Mouse (Mus musculus) yolk sac, embryonic 10.5 days (tissue): ENCODE measurements around the gene Gm26661.

Source experiments
- DNase-seq: peaks from one replicate; pipeline ENCODE4 v3.0.0-alpha.2; 2017; ENCODE audit warnings: low spot score

The Gm26661 gene

DNA sequence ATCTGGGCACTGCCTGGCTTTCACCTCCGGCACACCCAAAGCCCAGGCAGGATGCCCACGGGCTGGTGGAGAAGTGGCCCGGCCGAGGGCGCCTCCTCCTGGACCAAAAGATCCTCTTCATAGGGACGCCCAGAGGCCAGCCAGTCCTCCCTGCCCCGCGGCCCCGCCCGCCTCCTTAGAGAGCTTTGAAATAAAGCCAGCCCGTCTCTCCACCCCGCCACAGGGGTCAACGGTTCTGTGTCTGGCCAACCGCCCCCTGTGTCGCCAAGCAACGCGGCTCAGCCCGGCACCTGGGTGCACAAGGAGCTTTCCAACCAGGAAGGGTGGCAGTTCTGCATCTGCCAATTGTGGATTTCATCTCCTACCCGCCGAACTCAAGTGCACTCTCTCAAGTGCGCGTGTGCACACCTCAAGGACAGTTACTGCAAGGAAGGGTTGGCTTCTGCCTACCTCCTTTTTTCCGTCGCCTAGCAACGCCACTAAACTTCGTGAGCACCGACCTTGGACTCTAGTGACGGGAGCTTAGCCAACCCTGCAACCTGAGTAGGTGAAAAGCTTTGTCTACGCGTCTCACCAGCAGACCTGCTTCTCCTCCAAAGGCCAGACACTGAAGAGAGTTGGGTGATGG lies at the start of gene Gm26661:
Gene Gm26661, plus strand, starts transcription at position 56 of the 628 bp plus-strand sequence.
- DNase-seq, result peak; percentile 77

DNA sequence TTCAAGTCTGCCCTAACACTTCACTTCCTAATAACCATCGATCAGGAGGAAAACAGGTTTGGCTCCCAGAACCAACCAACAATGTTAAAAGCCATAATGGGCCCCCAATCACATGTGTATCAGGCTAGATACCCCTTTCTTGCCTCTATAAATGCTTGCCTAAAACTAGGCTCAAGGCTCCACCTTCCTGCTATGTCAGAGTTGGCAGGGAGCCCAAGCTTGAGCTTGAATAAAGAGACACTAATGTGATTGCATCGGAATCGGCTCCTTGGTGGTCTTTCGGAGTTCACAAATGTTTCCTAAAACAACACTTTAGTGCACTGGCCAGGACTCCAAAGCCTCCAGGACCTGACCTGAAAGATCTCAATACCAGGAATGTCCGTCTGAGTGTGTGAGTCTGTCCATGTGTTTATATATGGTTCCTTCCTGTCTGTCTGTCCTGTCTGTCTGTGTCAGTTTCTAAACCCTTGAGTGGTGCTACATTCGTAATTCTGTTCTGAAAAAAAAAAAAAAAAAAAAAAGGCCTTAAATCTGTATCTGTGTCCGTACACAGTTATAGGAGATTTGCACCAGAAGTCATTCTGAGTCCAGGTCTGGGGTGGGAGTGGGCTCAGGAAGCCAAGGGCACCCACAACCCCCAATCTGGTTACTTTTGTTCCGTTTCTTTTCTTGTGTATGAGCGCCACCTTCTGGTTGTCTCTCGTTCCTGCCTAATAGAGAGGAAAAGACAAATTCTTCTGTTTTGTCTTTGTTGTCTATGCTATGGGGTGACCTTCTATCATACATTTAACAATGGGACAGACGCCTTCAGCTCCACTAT lies 42.2 kb upstream of the Gm26661 start:
- peak; percentile 56 for DNase-seq

DNA sequence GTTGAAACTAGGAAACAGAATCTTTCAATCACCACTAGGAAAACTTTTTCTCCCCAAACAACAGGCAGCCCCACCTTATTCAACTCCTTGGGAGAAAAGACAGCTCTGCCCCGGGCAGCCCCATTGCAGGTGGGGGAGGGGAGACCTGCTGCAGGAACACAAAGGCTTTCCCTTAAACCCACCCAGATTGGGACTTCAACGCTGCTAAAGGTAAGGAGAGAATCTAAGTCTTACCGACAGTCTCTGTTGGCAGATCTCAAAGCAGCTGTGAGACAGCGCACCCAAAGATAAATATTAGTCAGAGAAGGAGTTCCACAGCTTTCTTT lies 41.7 kb upstream of the Gm26661 start:
- peak; percentile 33 for DNase-seq

DNA sequence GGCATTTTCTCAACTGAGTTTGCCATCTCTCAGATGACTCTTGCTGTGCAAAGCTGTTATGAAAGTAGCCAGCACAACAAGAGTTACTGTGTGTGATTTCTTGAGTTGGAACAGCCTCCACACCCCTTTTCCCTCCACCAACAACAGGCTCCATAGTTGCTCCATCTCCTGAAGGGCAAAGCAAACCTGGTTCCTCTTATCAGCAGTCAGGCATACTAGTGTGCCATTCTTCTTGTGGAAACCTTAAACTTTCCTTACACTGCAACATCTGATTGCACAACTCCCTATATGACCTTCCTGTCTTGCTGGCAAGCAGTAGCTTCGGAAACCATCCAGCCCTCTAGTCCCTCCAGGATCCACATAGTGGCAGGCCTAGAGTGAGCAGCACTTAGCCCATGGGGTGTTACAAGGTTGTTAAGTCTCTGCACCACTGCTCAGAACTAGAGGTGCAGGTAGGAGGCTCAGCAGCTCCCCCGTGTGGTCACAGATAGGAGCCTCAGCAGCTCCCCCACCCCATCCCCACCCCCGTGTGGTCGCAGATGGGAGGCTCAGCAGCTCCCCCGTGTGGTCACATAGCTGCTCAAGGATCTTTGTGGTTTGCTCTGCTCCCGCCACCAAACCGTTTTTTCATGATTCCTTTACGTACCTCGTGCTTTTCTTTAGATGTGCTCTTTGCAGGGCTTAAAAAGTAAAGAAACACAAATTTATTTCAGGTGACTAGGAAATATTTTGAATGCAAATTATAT lies 25.6 kb upstream of the Gm26661 start:
- peak; percentile 69 for DNase-seq

DNA sequence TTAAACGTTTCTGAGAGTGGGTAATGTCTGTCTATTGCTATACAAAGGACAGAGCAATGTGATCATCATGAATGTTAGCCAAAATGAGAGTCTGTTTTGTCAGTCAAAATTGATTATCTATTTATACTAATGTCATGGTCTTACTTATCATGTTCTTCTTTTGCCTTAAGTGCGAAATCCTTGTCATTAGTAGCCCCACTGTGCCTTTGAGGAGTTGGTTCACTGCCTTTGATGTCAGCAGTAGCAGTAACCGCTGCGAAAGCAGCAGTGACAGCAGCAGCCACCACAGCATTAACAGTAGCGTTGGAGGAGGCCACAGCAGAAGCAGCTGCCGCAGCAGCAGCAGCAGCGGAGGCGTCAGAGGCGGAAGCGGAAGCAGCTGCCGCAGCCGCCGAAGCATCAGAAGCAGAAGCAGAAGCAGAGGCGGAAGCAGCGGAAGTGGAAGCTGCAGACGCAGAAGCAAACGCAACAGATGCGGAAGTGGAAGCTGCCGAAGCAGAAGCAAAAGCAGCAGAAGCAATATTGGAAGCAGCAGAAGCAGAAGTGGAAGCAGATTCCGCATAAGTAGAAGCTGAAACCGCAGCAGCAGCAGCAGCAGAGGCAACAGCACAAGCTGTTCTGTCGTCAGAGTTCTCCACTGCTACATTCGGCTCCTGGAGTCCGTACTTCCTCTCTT lies 17.5 kb upstream of the Gm26661 start:
- DNase-seq, result peak; percentile 79

DNA sequence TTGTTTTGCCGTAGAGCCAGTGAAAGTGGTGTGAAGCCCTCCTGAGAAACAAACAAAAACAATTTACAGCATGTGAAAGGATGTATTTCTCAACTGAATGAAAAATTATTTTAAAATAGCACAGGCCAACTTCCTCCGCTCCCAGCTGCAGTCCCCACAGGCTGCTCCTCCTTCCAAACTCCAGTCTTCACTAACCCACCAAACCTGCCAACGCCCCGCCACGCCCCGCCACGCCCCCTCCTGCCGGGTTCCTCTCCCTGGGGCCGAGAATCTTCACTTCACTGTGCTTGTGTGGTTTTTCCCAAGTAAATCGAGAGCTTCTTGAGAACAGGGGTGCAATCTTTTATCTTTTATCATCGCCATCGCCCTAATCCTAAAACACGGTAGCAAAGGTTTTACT lies 5.3 kb upstream of the Gm26661 start:
- no peak for DNase-seq

DNA sequence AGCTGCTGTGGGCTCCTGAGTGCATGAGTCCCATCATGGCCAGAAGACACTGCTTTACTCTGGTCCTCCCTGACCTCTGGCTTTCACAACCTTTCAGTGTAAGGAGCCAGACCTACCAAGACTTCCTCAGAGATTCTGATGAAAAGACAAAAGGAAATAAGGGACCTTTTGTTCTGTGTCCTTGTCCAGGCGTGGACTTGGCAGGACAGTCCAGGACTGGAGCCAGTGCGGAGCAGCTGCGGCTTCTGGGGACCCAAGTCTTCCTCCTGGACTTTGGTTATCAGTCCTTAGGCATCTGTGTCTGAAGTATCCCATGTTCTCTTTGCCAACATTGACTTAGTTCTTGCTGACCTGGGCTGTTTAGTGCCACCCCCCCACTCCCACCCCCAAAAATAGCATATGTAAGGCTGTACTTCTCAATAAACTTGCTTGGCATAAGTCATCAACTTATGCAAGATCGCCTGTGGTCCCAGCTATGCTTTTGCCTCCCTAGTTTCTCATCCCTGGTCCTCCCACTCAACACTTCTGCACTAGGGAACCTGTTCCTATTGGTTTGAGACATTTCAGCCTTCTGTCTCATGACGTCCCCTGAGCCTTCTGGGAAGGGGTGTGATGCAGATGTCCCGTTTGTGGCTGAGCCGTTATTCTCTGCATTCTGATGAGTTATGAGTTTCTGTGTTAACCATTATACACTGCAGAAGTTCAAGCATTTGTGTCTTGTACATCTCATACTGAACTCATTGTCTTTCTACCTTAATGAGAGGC lies 1.9 kb upstream of the Gm26661 start:
- DNase-seq, result no peak

DNA sequence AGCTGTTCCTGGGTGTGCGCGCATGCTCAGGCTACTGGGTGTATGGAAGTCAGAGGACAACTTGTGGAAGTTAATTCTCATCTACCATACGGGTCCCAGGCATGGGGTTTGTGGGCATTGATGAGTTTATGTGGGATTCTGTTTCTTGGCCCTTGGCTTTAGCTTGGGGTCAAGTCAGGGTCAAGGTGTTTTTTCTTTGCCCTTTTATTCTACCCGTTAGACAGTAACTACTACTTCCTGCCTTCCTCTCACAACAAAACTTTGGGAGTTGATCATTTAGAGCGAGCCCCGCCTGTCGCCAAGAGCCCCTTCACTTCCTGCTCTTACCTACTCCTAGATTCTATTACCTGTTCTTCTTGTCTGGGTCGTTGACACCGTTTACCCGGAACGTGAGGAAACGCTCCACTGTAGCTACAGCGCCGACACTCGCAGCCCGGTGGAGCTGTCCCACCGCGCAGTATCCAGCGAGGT lies 291 bp upstream of the Gm26661 start:
- no peak for DNase-seq

DNA sequence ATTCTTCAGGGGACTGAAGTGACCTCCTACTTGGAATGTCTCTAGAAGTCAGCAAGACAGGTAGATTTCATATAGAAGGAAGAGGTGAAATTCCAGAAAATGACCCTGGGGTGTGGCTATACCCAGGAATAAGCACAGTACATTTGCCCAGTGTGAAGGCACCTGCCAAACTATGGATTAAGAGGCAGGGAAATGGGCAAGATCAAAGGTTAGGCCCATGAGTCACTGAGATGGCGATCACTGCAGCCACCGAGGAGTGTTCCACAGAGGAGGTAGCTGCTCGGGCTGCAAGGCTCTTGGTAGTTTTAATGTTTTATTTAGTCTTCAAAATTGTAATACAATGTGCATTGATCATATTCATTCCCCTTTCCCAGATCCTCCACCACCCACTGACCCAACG lies 4.6 kb downstream of the Gm26661 start:
- no peak for DNase-seq

DNA sequence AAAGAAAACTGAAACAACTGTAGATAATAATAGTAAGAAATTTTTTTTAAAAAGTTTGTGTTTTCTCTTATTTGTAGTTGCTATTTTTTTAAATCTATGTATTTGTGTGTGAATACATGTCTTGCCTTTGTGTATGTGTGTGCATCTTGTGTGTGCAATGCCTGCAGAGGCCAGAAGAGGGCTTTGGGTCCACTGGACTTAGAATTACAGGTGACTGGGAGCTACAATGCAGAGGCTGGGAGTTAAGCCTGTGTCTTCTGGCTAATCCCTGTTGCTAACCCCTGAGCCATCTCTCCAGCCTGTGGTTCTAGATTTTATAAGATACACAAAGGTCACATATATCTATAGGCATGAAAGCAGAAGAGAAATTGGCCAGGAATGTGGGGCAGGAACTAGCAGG lies 9.2 kb downstream of the Gm26661 start:
- no peak for DNase-seq

DNA sequence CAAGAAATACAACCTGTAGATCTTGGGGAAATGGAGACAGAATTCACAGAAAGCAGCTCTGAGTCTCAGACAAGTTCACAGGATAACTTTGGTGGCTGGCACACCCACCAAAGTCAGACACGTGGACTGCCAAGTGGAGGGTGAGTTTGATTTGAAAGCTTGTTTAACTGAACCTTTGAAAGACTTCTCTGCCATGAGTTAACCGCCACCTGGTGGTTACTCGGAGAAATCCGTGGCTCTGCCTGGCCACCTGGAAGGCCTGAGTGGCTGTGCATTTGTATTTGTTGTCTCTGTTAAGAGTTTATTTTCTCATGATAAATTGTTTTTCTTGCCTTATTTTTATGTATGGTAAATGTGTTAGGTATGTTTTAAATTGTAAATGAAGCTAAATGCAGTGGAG lies 10.4 kb downstream of the Gm26661 start:
- DNase-seq, result no peak

DNA sequence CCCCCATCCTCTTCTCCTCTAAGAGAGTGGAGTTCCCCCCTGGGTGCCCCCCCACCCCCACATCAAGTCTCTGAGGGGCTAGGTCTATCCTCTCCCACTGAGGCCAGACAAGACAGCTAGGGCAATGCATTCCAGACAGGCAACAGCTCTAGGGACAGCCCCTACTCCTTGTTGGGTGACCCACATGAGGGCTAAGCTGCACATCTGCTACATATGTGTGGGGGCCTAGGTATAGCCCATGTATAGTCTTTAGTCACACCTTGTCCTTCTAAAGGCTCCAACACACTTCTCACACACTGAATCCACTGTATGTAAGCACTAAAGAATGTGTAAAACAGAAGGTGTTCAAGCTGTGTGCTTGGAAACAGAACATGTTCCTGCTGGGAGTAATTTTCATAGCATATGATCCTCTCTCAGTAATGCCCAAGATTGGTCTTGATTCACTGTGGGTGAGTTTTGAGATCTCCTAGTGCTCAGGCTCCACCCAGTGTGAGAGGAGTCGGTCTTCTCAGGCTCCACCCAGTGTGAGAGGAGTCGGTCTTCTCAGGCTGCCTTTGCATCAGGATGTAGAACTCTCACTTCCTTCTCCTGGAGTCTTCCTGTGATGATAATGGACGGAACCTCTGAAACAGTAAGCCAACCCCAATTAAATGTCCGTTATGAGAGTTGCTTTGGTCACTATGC lies 12.6 kb downstream of the Gm26661 start:
- no peak for DNase-seq

DNA sequence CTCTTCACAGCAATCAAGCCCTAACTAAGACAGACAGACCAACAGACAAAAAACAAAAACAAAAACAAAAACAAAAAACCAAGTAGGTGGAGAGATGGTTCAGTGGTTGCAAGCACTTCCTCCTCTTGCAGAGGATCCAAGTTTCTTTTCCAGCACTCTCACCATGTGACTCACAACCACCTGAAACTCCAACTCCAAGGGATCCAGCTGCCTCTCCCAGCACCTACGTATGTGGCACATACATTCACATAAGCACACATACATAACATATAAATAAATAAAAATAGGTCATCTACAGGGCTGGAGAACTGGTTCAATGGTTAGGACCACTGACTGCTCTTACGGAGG lies 13.1 kb downstream of the Gm26661 start:
- DNase-seq, result no peak

DNA sequence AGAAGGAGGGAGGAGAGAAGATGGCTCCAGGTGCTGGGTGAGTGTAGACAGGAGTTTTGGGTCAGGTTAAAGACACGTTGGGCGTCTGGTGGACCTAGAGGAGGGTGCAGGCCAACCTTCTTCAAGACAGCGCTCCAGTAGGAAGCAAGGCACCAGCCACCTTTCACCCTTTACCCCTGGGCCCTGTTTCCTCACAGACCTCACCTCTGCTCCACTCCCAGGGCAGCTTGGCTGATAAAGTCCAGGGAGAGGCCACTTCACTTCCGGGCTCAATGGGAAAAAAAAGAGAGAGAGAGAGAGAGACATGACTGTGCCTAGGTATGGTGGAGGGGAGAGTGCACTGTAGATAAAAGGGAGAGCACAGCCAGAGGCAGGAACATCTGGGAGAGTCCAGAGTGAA lies 16.3 kb downstream of the Gm26661 start:
- no peak for DNase-seq

DNA sequence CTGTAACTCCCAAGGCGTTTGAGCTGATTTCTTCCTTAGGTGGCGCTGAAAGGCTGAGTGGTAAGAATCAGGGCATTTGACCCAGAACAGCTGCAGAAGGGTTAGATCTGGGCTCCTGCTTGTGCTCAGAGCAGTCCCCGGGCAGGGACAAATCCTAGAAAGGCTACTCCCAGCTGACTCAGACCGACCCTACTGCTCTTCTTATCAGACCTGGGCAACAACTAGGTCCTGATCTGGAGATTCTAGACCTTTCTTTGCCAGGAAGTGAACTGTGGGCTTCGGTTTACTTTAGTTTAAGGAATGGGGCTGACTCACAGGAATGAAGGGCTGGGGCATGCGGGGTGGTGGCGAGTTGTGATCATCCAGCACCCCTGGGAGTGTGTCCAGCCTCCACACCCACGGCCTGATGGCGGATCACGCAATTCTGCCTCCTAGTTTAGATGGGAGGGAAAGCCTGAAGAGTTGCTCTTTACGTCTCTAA lies 17.2 kb downstream of the Gm26661 start:
- DNase-seq, result no peak

DNA sequence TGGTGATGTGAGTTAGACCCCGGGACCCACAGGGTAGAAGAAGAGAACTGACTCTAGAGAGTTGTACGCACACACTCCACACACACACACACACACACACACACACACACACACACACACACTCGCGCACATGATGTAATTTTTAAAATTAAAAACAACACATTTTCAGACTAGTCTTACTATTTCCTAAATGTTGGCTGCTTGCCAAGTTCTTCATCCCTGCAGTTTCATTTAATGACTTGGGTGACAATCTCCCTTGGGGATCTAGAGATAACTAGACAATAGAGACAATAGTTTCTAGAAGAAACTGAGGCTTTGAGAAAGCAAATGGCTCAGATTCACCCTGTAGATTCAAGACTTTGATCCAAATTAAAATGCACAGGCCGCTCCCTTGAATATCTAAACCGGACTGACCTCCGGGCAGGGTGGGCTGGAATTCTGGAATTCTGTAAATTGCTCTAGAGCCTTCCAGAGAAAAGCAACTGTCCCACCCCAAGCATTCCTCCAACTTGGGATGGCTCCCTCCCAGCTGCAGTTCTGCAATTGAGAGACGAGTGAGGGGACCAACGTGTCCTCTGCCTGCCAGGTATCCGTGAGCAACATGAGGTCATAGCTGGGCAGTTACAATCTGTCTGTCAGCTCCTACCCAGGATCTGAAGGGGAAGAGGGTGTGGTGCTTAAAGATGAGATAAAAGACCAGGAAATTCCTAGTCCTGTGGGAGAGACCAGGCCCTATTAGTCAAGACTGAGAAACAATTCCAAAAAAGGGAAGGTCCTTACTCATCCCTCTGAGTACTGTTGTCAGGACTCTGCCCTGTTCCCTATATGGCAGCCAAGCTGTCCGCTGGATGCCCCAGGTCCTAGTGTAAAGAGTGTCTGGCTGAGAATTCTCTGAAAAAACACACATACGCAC lies 17.9 kb downstream of the Gm26661 start:
- no peak for DNase-seq

DNA sequence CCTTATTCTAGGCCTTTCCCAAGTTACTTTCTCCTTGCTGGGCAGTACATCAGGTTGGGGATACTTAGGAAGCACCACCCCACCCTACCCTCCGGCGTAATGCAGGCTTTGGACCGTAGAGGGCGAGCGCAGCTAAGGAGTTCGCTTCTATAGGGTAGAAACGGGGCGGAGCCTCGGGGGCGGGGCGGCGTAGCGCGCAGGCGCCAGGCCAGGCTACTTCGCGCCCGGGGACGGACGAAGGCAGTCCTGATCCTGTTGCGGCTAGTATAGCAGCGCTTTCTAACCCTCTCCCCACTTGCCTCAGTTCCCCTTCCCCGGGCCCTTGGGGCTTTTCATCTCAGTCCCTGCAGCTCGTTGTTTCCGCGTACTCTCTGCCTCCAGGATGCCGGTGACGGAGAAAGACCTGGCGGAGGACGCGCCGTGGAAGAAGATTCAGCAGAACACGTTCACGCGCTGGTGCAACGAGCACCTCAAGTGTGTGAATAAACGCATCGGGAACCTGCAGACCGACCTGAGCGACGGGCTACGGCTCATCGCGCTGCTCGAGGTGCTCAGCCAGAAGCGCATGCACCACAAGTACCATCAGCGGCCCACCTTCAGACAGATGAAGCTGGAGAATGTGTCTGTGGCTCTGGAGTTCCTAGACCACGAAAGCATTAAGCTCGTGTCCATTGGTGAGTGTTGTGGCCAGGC lies 26.5 kb downstream of the Gm26661 start, which contains the start of gene Flnb:
Gene Flnb, plus strand, starts transcription at position 188 of the 693 bp plus-strand sequence.
- peak; percentile 94 for DNase-seq

DNA sequence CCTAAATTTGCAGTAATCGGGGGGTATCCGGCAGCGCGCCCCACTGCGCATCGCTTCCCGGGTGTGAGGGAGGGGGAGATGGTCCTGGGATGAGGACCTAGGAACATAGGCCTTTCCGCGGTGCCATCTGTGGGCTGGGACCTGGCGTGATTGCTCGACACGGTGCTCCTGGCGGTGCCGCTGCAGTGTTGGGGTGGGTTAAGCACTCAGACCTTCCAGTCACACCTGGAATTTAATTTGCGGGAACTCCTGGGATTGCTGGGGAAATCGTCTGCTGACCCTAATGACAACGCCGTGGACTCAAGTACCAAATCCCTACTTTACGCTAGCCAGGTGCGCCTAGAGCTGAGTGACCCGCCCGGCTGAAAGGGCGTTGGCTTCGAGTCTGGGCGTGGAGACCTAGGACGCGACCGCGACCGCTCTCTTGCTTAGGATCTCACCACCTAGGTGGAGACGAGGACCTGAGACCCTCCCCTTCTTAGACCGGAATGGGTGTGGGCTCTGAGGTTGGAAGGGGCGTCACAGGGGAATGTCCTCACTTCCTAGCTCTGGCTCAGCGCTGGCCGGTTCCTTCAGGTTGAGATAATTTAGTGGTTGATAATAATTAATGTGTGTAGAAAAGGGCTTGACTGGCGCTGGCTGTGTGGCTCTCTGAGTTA lies 27.2 kb downstream of the Gm26661 start:
- DNase-seq, result peak; percentile 81

DNA sequence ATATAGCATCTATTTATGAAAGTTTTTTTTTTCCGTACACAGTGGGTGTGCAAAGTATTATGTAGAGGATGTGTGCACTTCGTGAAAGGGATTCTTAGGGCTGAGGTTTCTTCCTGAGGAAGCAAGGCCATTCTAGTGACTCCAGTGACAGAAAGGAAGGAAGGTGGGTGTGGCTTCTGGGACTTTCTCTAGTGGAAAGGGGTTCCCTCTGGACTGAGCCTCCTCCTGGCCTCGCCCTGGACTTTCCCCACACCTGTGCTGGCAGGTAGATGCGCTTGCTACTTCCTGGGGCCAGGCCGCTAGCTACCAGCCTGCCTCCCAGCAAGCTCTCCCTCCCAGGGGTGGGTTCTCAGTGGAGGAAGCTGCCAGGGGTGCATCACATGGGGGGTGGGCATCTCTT lies 28.1 kb downstream of the Gm26661 start:
- peak; percentile 41 for DNase-seq
